Mouse (Mus musculus) gonadal fat pad, adult 2 months (tissue): ENCODE measurements around the gene Usp34. TPM values are rescaled to one million over a fixed set of nuclear protein-coding genes. Genes with fewer than 3 reads are reported as not detected.
"Not testable (repeated sequence)": the region's sequence is repeated elsewhere in the genome, so short reads cannot be mapped to it uniquely, and the experiment has no call there.

Experiments
- DNase-seq: peaks from one replicate; pipeline ENCODE4 v3.0.0-alpha.2; 2012; ENCODE audit warnings: low read depth
- polyA plus RNA-seq: library from polyadenylated mRNA; depleted of rRNA; stranded (reverse); fragments of >200 nt; gene quantifications from 2 replicates; pipeline ENCODE4 v1.2.3, GENCODE M21; 2012; rRNA removed

Usp34 gene
- 15.1 and 15.6 TPM in 2 replicates for polyA plus RNA-seq

GRCm38 (mm10) chr11:23306764-23307565 is at the start of gene Usp34:
Usp34 (plus strand) TSS chr11:23306895.
- no peak for DNase-seq

DNA sequence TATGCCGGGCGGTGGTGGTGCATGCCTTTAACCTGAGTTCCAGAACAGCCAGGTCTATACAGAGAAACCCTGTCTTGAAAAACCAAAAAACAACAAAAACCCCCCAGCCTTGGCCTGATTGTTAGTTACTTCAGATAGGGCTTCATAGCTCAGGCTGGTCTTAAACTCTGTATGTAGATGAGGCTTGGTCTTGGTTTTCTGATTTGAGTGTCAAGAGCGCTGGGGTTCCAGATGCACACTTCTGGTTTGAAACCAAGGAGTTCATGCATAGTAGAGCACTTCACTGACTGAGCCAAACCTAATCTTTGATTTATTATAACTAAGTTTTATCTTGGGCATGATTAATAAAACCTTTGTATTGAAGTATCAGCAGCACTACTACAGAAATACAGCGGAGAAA is 47.6 kb upstream of the Usp34 start:
- DNase-seq: no peak

GRCm38 (mm10) chr11:23259481-23259880 is 47.2 kb upstream of the Usp34 start:
- no peak for DNase-seq

- DNase-seq: no peak
These were observed 46.5 kb upstream of the Usp34 start for GRCm38 (mm10) chr11:23260186-23260585.

GRCm38 (mm10) chr11:23261490-23261889 is 45.2 kb upstream of the Usp34 start:
- no peak for DNase-seq

DNA sequence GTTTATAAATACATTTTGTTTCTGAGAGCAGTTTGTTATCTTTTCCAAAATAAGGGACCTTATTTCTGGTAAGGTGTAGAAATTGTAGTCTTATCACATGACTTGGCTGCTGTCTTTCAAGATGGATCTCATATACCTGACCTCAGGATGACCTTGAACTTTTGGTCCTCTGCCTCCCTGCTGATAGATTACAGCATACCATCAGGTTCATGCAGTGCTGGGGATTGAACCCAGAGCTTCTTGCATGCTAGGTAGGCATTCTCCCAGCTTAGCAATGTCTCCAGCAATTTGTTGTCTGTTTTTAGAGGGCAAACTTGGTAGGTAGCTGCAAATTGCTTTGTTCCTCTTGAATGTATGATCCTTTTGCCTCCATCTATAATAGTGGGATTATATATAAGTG is 41.7 kb upstream of the Usp34 start:
- DNase-seq: no peak

- no peak for DNase-seq
These were observed 34.6 kb upstream of the Usp34 start for GRCm38 (mm10) chr11:23271770-23272724.

DNA sequence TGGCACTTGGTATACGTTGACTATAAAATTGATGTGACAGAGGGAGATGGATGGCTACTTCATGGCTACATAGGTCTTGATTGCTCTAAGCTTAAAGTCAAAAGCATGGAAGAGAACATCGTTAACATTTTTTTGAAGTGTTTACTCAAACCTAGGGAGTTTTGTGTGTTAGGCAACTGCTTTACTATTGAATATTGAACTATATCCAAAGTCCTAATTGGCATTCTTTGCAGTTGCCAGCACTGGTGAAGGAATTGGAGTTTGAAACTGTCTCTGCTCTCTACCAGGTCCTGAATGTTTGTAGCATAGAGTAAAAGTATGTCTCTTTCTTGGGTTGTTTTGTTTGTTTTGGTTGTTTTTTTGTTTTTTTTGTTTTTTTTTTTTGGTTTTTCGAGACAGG is 30.9 kb upstream of the Usp34 start:
- no peak for DNase-seq

- no peak for DNase-seq
These were observed 22.2 kb upstream of the Usp34 start for GRCm38 (mm10) chr11:23284469-23284868.

DNA sequence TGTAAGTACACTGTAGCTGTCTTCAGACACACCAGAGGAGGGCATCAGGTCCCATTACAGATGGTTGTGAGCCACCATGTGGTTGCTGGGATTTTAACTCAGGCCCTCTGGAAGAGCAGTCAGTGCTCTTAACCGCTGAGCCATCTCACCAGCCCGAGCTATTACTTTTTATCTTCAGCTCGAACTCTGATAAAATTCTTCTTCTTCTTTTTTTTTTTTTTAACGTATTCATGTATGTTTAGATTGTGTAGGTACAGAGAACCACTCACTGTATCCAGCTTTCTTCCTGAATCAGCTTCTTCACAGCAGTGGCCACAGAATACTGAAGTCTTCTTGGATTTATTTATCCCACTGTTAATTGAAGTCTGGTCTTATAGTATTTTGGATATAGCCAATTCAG is 17.8 kb upstream of the Usp34 start:
- not testable (repeated sequence) for DNase-seq

GRCm38 (mm10) chr11:23297379-23297778 is 9.3 kb upstream of the Usp34 start:
- no peak for DNase-seq

DNA sequence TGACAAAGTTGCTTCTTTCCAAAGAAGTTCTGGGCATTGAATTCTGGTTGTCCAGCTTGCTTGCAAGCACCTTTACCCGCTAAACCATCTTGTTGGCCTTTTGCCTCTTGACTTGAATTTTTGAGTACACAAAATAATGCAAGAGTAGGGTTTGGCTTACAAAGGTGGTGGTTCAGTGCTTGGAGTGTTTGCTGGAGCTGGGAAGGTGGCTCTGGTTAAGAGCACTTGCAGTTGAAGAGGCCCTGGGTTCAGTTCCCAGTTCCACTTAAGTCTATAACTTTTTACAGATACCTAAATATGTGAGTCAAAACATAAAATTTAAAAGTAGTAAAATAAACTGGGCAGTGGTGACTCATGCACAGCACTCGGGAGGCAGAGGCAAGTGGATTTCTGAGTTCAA is 8.4 kb upstream of the Usp34 start:
- no peak for DNase-seq

DNA sequence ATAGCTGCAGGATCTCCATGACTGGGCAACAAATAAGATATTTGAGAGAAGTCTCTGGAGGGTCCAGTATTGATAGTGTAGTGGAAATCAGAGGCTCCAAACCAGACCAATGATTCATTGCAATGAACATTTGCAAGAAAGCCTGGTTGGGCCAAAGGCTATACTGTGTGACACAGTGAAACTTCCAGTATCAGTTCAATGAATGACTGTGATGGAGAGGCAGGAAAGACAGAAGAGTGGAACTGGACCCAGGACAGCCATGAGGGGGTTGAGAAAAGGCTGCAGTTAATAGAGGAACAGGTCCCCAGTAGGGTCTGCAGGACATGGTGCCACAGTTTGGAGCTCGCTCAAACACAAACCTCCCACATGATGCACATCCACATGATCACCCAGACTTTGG is 6.8 kb upstream of the Usp34 start:
- DNase-seq: no peak

DNA sequence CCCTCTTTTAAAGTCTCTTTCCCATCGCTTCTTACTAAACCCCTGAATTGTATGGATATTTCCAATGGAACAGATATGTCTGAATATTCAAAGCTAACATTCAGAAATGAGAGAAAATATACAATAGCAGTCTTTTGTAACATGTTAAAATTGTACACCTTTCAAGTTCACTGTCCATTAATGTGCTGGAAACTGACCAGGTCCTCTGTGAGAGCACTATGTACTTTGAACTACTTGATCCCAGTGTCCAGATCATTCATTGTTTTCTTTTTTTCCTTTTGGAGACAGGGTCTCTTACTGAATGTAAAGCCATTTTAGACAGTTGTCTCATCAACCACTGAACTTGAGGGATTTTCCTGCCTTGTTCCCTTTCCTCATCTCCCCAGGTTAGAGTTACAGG is 3.6 kb upstream of the Usp34 start:
- DNase-seq: no peak

DNA sequence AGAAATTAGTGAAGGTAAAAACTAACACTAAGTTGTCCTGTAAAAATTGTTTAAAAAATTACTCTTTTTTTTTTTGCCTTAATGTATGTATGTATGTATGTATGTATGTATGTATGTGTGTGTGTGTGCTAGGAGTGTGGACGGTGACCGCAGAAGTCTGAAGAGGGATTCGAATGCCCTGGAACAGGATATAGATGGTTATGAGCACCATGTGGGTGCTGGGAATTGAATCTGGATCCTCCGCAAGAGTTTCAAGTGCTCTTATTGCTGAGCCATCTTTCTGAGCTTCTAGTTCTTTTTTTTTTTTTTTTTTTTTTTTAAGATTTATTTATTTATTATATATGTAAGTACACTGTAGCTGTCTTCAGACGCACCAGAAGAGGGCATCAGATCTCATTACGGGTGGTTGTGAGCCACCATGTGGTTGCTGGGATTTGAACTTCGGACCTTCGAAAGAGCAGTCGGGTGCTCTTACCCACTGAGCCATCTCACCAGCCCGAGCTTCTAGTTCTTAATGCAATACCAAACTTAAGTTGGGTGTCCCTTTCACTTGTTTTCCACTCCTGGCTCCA is 1.5 kb upstream of the Usp34 start:
- DNase-seq: not testable (repeated sequence)

DNA sequence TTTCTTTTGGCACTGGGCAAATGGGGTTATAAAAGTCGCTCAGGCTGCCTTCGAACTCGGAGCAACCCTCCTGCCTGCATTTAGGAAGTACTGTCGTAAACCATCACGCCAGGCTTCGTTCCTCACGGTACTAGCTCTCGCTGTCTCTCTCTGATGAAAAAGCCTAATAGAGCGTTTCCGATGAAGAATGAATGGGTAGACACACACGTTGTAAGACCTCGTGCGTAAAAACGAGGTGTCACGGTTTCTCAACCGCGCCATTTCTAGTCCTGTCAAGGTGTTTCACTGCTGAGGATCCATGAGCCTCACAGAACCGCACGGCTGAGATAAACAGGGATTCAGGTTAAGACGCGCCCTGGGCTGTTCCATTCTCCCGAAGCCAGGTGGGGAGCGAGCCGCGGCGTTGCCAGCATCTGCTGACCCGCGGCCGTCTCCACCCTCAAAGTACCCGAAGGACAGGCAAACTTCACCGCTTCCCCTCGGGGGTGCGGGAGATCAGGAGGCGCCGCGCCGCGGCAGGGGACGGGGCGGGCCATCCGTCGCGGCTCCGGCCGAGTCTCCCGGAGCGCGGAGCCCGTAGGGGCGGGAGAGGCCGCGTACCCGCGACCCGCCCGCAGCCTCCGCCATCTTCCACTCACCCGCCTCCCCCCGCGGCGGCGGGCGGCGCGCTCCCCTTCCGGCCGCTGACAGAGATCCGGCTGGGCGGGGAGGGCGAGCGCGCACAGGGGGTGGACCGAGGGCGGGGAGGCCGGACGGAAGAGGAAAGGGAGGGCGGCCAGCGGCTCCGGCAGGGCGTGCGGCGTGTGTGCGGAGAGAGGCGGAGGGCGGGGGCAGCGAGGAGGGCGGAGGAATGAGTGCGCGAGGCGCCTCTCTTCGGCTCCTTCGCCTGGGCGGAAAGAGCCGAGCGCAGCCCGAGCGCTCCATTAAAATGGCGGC is 754 bp upstream of the Usp34 start:
- no peak for DNase-seq

DNA sequence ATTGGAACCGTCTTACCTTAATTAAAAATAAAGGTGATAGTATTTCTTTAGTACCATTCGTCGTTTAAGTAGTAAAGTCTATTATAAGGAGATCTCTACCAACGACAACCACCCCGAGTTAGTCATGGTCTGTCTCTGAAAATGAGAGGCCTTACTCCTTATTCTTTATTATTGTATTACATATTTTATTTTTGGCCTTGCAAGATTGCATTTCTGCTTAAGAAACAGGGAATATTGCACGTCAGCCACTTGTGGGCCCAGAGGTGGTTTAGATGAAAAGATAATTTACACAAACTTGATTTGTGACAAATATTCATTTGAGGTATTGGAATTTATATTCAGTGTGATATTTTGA is 848 bp downstream of the Usp34 start:
- no peak for DNase-seq

GRCm38 (mm10) chr11:23313496-23313895 is 6.8 kb downstream of the Usp34 start:
- DNase-seq: no peak

DNA sequence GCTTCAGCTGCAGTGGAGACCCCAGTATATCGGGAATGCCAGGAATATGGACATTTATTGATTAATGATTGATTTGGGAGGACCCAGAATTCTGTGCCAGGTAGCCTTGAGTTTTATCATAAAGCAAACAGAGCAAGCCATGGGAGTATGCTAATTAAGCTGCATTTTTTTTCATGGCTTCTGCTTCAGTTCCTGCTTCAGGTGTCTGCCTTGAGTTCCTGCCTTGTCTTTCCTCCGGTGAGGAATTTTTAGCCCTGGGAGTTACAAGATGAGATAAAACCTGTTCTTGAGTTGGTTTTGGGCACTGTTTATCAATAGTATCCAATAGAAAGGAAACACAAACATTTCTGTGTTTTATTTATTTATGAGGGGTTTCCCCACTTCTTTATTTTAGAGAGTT is 22.7 kb downstream of the Usp34 start:
- no peak for DNase-seq

- DNase-seq: no peak
These were observed 25.4 kb downstream of the Usp34 start for GRCm38 (mm10) chr11:23332136-23332535.

DNA sequence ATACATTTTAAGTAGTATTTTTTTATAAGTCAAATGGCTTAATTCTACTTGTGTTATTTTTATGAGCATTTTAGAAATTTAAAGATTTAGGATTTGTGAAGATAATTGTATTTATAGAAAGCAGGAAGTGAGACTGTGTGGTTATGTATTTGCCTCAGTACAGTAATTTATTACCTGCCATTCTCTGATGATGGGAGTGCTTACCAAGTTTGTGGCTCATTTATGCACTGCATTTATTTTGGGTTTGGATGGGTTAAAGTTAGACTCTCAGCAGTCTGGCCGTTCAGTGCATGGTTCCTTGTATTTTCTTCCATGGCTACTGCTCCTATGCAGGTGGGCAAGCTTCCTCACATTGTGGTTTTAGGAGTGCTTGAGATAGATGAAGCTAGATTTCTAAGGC is 28.5 kb downstream of the Usp34 start:
- DNase-seq: no peak
